Mouse (Mus musculus) liver, embryonic 14.5 days (tissue): ENCODE results near the gene Pde6b.

Experiments
- CTCF ChIP-seq: IDR thresholded peaks from 2 replicates; pipeline ENCODE4 v1.5.1; 2016; ENCODE audit warnings: antibody characterized with exemption, low read depth, control low read depth
- EP300 ChIP-seq: IDR thresholded peaks from 2 replicates; pipeline ENCODE4 v1.6.1; 2016; ENCODE audit warnings: antibody characterized with exemption, low read depth

GRCm38 (mm10) chr5:108465131-108465891 is 77.1 kb downstream of the Pde6b start:
- TF ChIP-seq CTCF (no peak), EP300 (peak; percentile 36; the same call in 1 of the 2 replicates)
